Mouse (Mus musculus) T-helper 2 cell (primary cell): ENCODE data around the gene Rpa3.

Experiments used
- in situ Hi-C: fragments of 300-600 bp; cut with MboI, MseI; formaldehyde crosslinking; loops from one replicate; pipeline ENCODE4 v1.15.1; 2025; ENCODE audit warnings: high pct_unique_total_duplicates

Rpa3 gene

GRCm38 (mm10) chr6:8259004-8259666 lies at the start of gene Rpa3, which contains the start of the genes Umad1 and Gm45062:
TSS of gene Rpa3 (minus strand) at chr6:8259173.
TSS of gene Umad1 (plus strand) at chr6:8259288.
TSS of gene Gm45062 (plus strand) at chr6:8259450.
- in situ Hi-C loops = no loop called here

GRCm38 (mm10) chr6:8307878-8308775 lies 49.2 kb upstream of the Rpa3 start:
- in situ Hi-C loops = no loop called here

GRCm38 (mm10) chr6:8299066-8299863 lies 40.3 kb upstream of the Rpa3 start:
- in situ Hi-C loops = no loop called here

GRCm38 (mm10) chr6:8294048-8294784 lies 35.2 kb upstream of the Rpa3 start:
- in situ Hi-C loops = no loop called here

- in situ Hi-C loops = no loop called here
Observed at GRCm38 (mm10) chr6:8288755-8289580, 30.0 kb upstream of the Rpa3 start.

- in situ Hi-C loops = no loop called here
Observed at GRCm38 (mm10) chr6:8286146-8286545, 27.2 kb upstream of the Rpa3 start.

- in situ Hi-C loops = no loop called here
Observed at GRCm38 (mm10) chr6:8285401-8285960, 26.5 kb upstream of the Rpa3 start.

- in situ Hi-C loops = loop anchor here (5.0 kb wide), 1 partner anchor 439 kb away; no protein-coding TSS in a partner anchor
Observed at GRCm38 (mm10) chr6:8283255-8283654, 24.3 kb upstream of the Rpa3 start.

GRCm38 (mm10) chr6:8278426-8279002 lies 19.5 kb upstream of the Rpa3 start:
- in situ Hi-C loops = no loop called here

- in situ Hi-C loops = no loop called here
Observed at GRCm38 (mm10) chr6:8276431-8276830, 17.5 kb upstream of the Rpa3 start.

GRCm38 (mm10) chr6:8275098-8275497 lies 16.1 kb upstream of the Rpa3 start:
- in situ Hi-C loops = no loop called here

GRCm38 (mm10) chr6:8274387-8275054 lies 15.5 kb upstream of the Rpa3 start:
- in situ Hi-C loops = no loop called here

GRCm38 (mm10) chr6:8271047-8271446 lies 12.1 kb upstream of the Rpa3 start:
- in situ Hi-C loops = no loop called here

GRCm38 (mm10) chr6:8259667-8260044 lies 683 bp upstream of the Rpa3 start:
- in situ Hi-C loops = loop anchor here (5.0 kb wide), 1 partner anchor 238 kb away; no protein-coding TSS in a partner anchor

- in situ Hi-C loops = no loop called here
Observed at GRCm38 (mm10) chr6:8258316-8258715, 657 bp downstream of the Rpa3 start.

- in situ Hi-C loops = no loop called here
Observed at GRCm38 (mm10) chr6:8228596-8228995, 30.4 kb downstream of the Rpa3 start.

GRCm38 (mm10) chr6:8227035-8227434 lies 31.9 kb downstream of the Rpa3 start:
- in situ Hi-C loops = no loop called here

- in situ Hi-C loops = loop anchor here (25.0 kb wide), 1 partner anchor 373 kb away; the partner anchor contains the start of gene C1galt1
Observed at GRCm38 (mm10) chr6:8210661-8211060, 48.3 kb downstream of the Rpa3 start.

GRCm38 (mm10) chr6:8209866-8210186 lies 49.1 kb downstream of the Rpa3 start:
- in situ Hi-C loops = loop anchor here (10.0 to 25.0 kb wide), 2 partner anchors 275 to 373 kb away; partner anchors contain the start of gene C1galt1
